Mouse (Mus musculus) bone marrow macrophage, adult 2 months (primary cell): ENCODE measurements around the gene Arf3.

Experiments
- CTCF ChIP-seq: IDR thresholded peaks from 2 replicates; pipeline ENCODE4 v1.5.1; 2012; ENCODE audit warnings: low read depth, mild to moderate bottlenecking, low read length, moderate library complexity
- POLR2A ChIP-seq: IDR thresholded peaks from 2 replicates; pipeline ENCODE4 v1.6.1; 2012; ENCODE audit warnings: mild to moderate bottlenecking, low read depth, low read length, borderline replicate concordance

- TF ChIP-seq CTCF (no peak), POLR2A (no peak)
Measured at GRCm38 (mm10) chr15:98730790-98731189, 32.2 kb downstream of the Arf3 start.
